Mouse (Mus musculus) liver, adult 2 months (tissue): ENCODE results near the gene Mta1.

Experiments used
- CTCF ChIP-seq: fragments of 200-500 bp; IDR thresholded peaks from 2 replicates; pipeline ENCODE4 v1.5.1; 2011; ENCODE audit warnings: low read depth, low read length, control low read depth
- POLR2A ChIP-seq: fragments of 200-500 bp; IDR thresholded peaks from 2 replicates; pipeline ENCODE4 v1.6.1; 2011; ENCODE audit warnings: low read length, control low read depth; ENCODE audit not compliant: insufficient read depth; ENCODE audit errors: extremely low read depth

DNA sequence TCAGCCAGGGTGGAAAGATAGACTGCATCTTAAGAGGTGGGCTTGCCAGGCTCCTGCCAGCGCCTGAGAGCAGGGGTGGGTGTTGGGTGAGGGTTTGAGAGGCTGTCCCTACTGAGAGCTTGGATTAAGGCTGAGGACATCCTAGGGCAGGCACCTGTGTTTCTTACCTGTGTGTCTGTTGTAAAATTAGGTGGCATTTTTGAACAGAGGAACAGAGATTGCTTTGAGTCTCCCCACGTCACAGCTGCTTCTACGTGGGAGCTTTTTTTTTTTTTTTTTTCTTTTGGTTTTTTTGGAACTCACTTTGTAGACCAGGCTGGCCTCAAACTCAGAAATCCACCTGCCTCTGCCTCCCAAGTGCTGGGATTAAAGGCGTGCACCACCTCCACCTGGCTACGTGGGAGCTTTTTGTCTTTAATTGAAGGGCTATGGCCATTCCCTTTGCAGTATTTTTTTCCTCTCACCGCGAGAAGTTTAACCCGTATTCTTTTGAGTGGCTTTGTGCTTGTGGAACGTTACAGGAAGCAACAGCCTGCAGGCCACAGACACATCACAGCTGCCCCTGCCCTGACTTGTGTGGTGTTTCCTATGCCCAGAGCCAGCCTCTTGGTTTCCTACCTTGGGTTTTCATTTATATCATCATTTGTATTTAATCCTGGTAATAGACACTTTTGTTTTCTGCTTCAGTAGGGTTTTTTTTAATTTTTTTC is 3.3 kb downstream of the Mta1 start:
- no peak for TF ChIP-seq POLR2A
- no peak for TF ChIP-seq CTCF
